Mouse (Mus musculus): ENCODE data around the gene Upf2. TPM values are rescaled to one million over a fixed set of nuclear protein-coding genes. Genes with fewer than 3 reads are reported as not detected.

The Upf2 gene
- polyA plus RNA-seq (2017; shearing (Covaris generic)): 11.4 TPM

DNA sequence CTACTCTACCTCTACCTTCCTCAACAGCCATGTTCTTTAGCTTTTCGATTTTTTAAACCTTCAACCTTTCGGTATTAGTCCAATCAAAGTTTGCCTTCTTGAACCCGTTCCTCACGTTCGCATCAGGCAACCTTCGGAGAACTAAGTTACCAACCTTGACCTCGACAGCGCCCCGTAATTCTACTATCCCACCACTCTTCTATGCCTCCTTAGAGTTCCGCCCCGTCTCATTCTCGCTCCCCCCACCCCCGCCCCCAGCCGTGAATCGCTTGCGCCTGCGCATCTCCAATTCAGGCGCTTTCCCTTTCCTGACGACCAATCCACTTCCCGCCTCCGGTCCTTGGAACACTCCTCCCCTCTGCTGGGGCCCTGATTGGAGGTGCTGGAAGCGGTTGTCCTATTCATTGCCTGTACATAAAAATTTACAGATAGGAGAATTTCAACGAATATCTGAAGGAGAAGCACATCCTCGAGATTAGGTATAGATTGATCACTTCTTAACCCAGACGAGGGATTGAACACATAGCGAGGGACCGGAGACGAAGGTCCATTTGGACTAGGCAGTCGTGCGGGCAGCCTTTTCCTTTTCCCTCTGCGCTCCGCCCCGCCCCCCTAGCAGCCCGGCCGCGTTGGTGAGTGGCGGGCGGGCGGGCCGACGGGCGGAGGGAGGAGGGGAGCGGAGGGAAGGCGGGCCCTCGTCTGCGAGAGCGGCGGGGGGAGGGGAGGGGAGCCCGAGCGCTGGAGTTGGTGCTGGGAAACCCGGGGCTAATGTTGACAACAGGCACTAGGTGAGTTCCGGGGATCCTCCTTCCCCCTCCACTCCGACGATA, at the start of gene Upf2:
Gene Upf2 (plus strand): TSS at position 704 of the 830 bp plus-strand sequence.

DNA sequence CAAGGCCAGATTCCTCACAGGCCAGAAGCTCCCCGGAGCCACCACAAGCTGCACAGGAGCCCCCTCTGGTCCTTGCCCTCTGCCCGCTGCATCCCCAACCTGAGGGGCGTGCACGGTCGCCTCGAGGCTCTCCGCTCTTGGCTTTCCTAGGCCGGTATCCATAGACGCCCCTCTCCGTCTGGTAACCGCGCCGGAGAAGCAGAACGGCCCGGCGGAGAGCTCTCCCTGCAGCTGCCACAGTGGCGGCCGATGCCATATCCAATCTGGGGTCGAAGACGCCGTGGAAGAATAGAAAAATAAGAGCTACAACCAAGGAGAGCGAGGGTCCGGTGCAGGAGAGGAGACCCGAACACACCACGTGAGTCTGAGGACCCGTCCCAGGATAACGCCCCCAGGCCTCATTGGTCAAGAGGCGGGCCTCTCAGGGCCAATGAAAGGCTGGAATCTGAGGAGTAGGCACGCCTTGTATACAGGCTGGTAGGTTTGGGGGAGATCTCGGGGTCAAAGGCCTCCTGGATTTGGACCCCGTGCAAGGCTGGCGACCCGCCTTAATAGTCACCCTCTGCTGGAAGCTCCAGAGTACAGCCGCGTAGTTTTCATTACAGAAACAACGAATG, 8.7 kb upstream of the Upf2 start, which contains the start of gene Dhtkd1:
Gene Dhtkd1 (minus strand): TSS at position 377 of the 617 bp plus-strand sequence.

Other genes with a start within 250 kb of the Upf2 start
- 80.6 TPM for gene Camk1d, start 237.0 kb upstream of the Upf2 start, polyA plus RNA-seq (2017; shearing (Covaris generic))
- 22.8 TPM for gene Nudt5, start 106.5 kb upstream of the Upf2 start, polyA plus RNA-seq (2017; shearing (Covaris generic))
- gene Cdc123, start 106.3 kb upstream of the Upf2 start, polyA plus RNA-seq (2017; shearing (Covaris generic)): 111 TPM
- 3.4 TPM for gene Gm13199, start 88.5 kb upstream of the Upf2 start, polyA plus RNA-seq (2017; shearing (Covaris generic))
- gene Sec61a2, start 56.0 kb upstream of the Upf2 start, polyA plus RNA-seq (2017; shearing (Covaris generic)): 14.9 TPM
- 0.40 TPM for gene Dhtkd1, start 8.7 kb upstream of the Upf2 start, polyA plus RNA-seq (2017; shearing (Covaris generic))
- 0.14 TPM for gene Proser2, start 178.7 kb downstream of the Upf2 start, polyA plus RNA-seq (2017; shearing (Covaris generic))